Mouse (Mus musculus) left cerebral cortex, postnatal 14 days (tissue): ENCODE results near the gene Nme4. TPM values are rescaled to one million over a fixed set of nuclear protein-coding genes. Genes with fewer than 3 reads are reported as not detected.

Experiments used
- DNase-seq, 2 experiments: peaks; one replicate each; pipeline ENCODE4 v3.0.0; 2021 to 2022; ENCODE audit warnings: low spot score in 2 of 2, mixed read lengths in 1 of 2
- intact Hi-C: fragments of 180-260 bp; cut with DNase I; formaldehyde crosslinking; loops from one replicate; pipeline ENCODE4 v1.15.1; 2025
- long read RNA-seq, 2 experiments: library from polyadenylated mRNA; stranded (forward); transcript quantifications; one replicate each; pipeline ENCODE4 v2.0.0; 2021
- total RNA-seq, 2 experiments: library from RNA; stranded (reverse); gene quantifications; 2 replicates each; pipeline ENCODE4 v1.2.3; 2021

Gene Nme4
- total RNA-seq: 1 to 10 TPM; 2.6 to 3.4 TPM
- long read RNA-seq, experiment 1, partial matches to known transcripts: 0 of 1 reads
- long read RNA-seq, experiment 1, other reads (novel, unspliced or antisense): 0 of 1 reads
- long read RNA-seq, experiment 2: 0 reads

- intact Hi-C loops: no loop called here
- peak; percentile 34 to 65 for DNase-seq
Measured at GRCm38 (mm10) chr17:26095121-26095740, at the start of gene Nme4. TSS of gene Nme4 (minus strand) at chr17:26095602.

- no peak for DNase-seq
- intact Hi-C loops: no loop called here
Measured at GRCm38 (mm10) chr17:26143386-26143785, 48.0 kb upstream of the Nme4 start.

- intact Hi-C loops: no loop called here
- no peak for DNase-seq
Measured at GRCm38 (mm10) chr17:26142796-26143195, 47.4 kb upstream of the Nme4 start.

GRCm38 (mm10) chr17:26138901-26139381 lies 43.5 kb upstream of the Nme4 start:
- intact Hi-C loops: loop anchor here (5.0 kb wide), 1 partner anchor 103 kb away; the partner anchor contains the start of gene Fam234a
- no peak for DNase-seq

GRCm38 (mm10) chr17:26138239-26138836 lies 42.9 kb upstream of the Nme4 start, which contains the start of gene Axin1:
TSS of gene Axin1 (plus strand) at chr17:26138688.
- peak; percentile 92 to 94 for DNase-seq
- intact Hi-C loops: loop anchor here (5.0 kb wide), 1 partner anchor 104 kb away; the partner anchor contains the start of gene Fam234a

- intact Hi-C loops: loop anchor here (5.0 kb wide), 1 partner anchor 105 kb away; the partner anchor contains the start of gene Fam234a
- DNase-seq: no peak
Measured at GRCm38 (mm10) chr17:26137751-26138130, 42.3 kb upstream of the Nme4 start.

GRCm38 (mm10) chr17:26137106-26137750 lies 41.8 kb upstream of the Nme4 start:
- DNase-seq: no peak
- intact Hi-C loops: loop anchor here (5.0 kb wide), 1 partner anchor 105 kb away; the partner anchor contains the start of gene Fam234a

GRCm38 (mm10) chr17:26131856-26132853 lies 36.8 kb upstream of the Nme4 start:
- intact Hi-C loops: no loop called here

GRCm38 (mm10) chr17:26131062-26131732 lies 35.8 kb upstream of the Nme4 start:
- intact Hi-C loops: no loop called here
- peak in 1 of 2 experiments; percentile 53 for DNase-seq

More at GRCm38 (mm10) chr17:26131856-26132853, 36.8 kb upstream of the Nme4 start:
- DNase-seq: no peak

GRCm38 (mm10) chr17:26125226-26125625 lies 29.8 kb upstream of the Nme4 start:
- DNase-seq: no peak
- intact Hi-C loops: no loop called here

- no peak for DNase-seq
- intact Hi-C loops: no loop called here
Measured at GRCm38 (mm10) chr17:26124560-26124959, 29.2 kb upstream of the Nme4 start.

GRCm38 (mm10) chr17:26123267-26123684 lies 27.9 kb upstream of the Nme4 start, which contains the start of gene Mrpl28:
TSS of gene Mrpl28 (plus strand) at chr17:26123500.
- intact Hi-C loops: no loop called here
- DNase-seq: peak; percentile 94 to 95

GRCm38 (mm10) chr17:26122431-26123140 lies 27.2 kb upstream of the Nme4 start:
- intact Hi-C loops: no loop called here
- DNase-seq: no peak

- peak; percentile 60 to 65 for DNase-seq
- intact Hi-C loops: no loop called here
Measured at GRCm38 (mm10) chr17:26119766-26120710, 24.6 kb upstream of the Nme4 start.

GRCm38 (mm10) chr17:26116503-26117258 lies 21.3 kb upstream of the Nme4 start:
- DNase-seq: no peak
- intact Hi-C loops: no loop called here

GRCm38 (mm10) chr17:26115956-26116487 lies 20.6 kb upstream of the Nme4 start:
- no peak for DNase-seq
- intact Hi-C loops: no loop called here
